Mouse (Mus musculus): ENCODE data around the gene Grid1. TPM values are rescaled to one million over a fixed set of nuclear protein-coding genes. Genes with fewer than 3 reads are reported as not detected.
A peak's percentile ranks its signal among the peaks of the same experiment; 100 is the strongest.

The Grid1 gene
- polyA plus RNA-seq (2015; fragmentation: Nextera tagmentation; extraction: Ambion mirVana), result 4.2 and 5.2 TPM in 2 replicates

- Histone ChIP-seq H3K9me3 (no peaks in the 10 kb centered on the region), H3K4me1 (replicated peaks) (peaks cover 42% of the 10 kb centered on the region), H3K36me3 (no peaks in the 10 kb centered on the region), H3K4me2 (peak within 1 kb of the TSS; percentile 83), H3K9ac (peak within 1 kb of the TSS; percentile 88), H3K27me3 (peaks cover 65% of the 10 kb centered on the region), H3K27ac (replicated peaks) (peak within 1 kb of the TSS; percentile 88), H3K4me3 (peak within 1 kb of the TSS; percentile 74)
- WGBS, result under 1% methylated on average over 56 of the region's 96 CpGs
- peak; percentile 76 for ATAC-seq (ENCODE audit: low read depth)
These were observed at the start of gene Grid1 for GRCm38 (mm10) chr14:34819919-34820652. Grid1 (plus strand) TSS chr14:34820108.

- no peaks in the 10 kb centered on the region for H3K36me3 ChIP-seq
- ATAC-seq (ENCODE audit: low read depth), result no peak
- H3K9ac ChIP-seq, result no peak overlapping the region
- H3K27ac ChIP-seq (replicated peaks), result no peak overlapping the region
- peaks cover 14% of the 10 kb centered on the region for H3K4me1 ChIP-seq (replicated peaks)
- 90% methylated on average over 6 of the region's 6 CpGs for WGBS
- H3K4me2 ChIP-seq, result no peak overlapping the region
- H3K9me3 ChIP-seq, result no peaks in the 10 kb centered on the region
- H3K27me3 ChIP-seq, result peaks cover 10% of the 10 kb centered on the region
- H3K4me3 ChIP-seq, result no peak overlapping the region
These were observed 49.4 kb upstream of the Grid1 start for GRCm38 (mm10) chr14:34770467-34770866.

- H3K36me3 ChIP-seq, result no peaks in the 10 kb centered on the region
- no peak overlapping the region for H3K9ac ChIP-seq
- no peak overlapping the region for H3K4me2 ChIP-seq
- H3K4me3 ChIP-seq, result no peak overlapping the region
- no peak overlapping the region for H3K27ac ChIP-seq (replicated peaks)
- peaks cover 10% of the 10 kb centered on the region for H3K27me3 ChIP-seq
- ATAC-seq (ENCODE audit: low read depth), result no peak
- peaks cover 14% of the 10 kb centered on the region for H3K4me1 ChIP-seq (replicated peaks)
- no peaks in the 10 kb centered on the region for H3K9me3 ChIP-seq
- WGBS, result 30% methylated on average over 9 of the region's 9 CpGs
These were observed 48.3 kb upstream of the Grid1 start for GRCm38 (mm10) chr14:34771601-34772000.

GRCm38 (mm10) chr14:34772132-34772531 is 47.8 kb upstream of the Grid1 start:
- no peaks in the 10 kb centered on the region for H3K36me3 ChIP-seq
- no peak overlapping the region for H3K4me2 ChIP-seq
- H3K27me3 ChIP-seq, result peaks cover 10% of the 10 kb centered on the region
- peaks cover 14% of the 10 kb centered on the region for H3K4me1 ChIP-seq (replicated peaks)
- WGBS, result 66% methylated on average over 7 of the region's 7 CpGs
- H3K27ac ChIP-seq (replicated peaks), result no peak overlapping the region
- no peaks in the 10 kb centered on the region for H3K9me3 ChIP-seq
- no peak overlapping the region for H3K4me3 ChIP-seq
- no peak overlapping the region for H3K9ac ChIP-seq
- no peak for ATAC-seq (ENCODE audit: low read depth)

- Histone ChIP-seq H3K27ac (replicated peaks) (no peak overlapping the region), H3K4me1 (replicated peaks) (peaks cover 12% of the 10 kb centered on the region), H3K4me2 (no peak overlapping the region), H3K27me3 (peaks cover 10% of the 10 kb centered on the region), H3K36me3 (no peaks in the 10 kb centered on the region), H3K9me3 (no peaks in the 10 kb centered on the region), H3K9ac (no peak overlapping the region), H3K4me3 (no peak overlapping the region)
- no peak for ATAC-seq (ENCODE audit: low read depth)
- 83% methylated on average over 3 of the region's 3 CpGs for WGBS
These were observed 46.2 kb upstream of the Grid1 start for GRCm38 (mm10) chr14:34773681-34774080.

- Histone ChIP-seq H3K4me1 (replicated peaks) (peaks cover 6% of the 10 kb centered on the region), H3K4me2 (no peak overlapping the region), H3K27ac (replicated peaks) (no peak overlapping the region), H3K36me3 (no peaks in the 10 kb centered on the region), H3K4me3 (no peak overlapping the region), H3K9ac (no peak overlapping the region), H3K9me3 (no peaks in the 10 kb centered on the region), H3K27me3 (peaks cover 10% of the 10 kb centered on the region)
- 83% methylated on average over 6 of the region's 6 CpGs for WGBS
- ATAC-seq (ENCODE audit: low read depth), result no peak
These were observed 45.7 kb upstream of the Grid1 start for GRCm38 (mm10) chr14:34774231-34774630.

- H3K27me3 ChIP-seq, result no peaks in the 10 kb centered on the region
- 89% methylated on average over 12 of the region's 12 CpGs for WGBS
- no peaks in the 10 kb centered on the region for H3K4me1 ChIP-seq (replicated peaks)
- no peak overlapping the region for H3K4me2 ChIP-seq
- no peak overlapping the region for H3K4me3 ChIP-seq
- no peaks in the 10 kb centered on the region for H3K9me3 ChIP-seq
- no peaks in the 10 kb centered on the region for H3K36me3 ChIP-seq
- no peak for ATAC-seq (ENCODE audit: low read depth)
- no peak overlapping the region for H3K27ac ChIP-seq (replicated peaks)
- no peak overlapping the region for H3K9ac ChIP-seq
These were observed 43.1 kb upstream of the Grid1 start for GRCm38 (mm10) chr14:34776719-34777385.

GRCm38 (mm10) chr14:34777810-34778209 is 42.1 kb upstream of the Grid1 start:
- H3K9me3 ChIP-seq, result no peaks in the 10 kb centered on the region
- H3K9ac ChIP-seq, result no peak overlapping the region
- H3K4me3 ChIP-seq, result no peak overlapping the region
- no peak overlapping the region for H3K4me2 ChIP-seq
- no peaks in the 10 kb centered on the region for H3K27me3 ChIP-seq
- H3K27ac ChIP-seq (replicated peaks), result no peak overlapping the region
- WGBS, result 21% methylated on average over 10 of the region's 10 CpGs
- no peaks in the 10 kb centered on the region for H3K36me3 ChIP-seq
- ATAC-seq (ENCODE audit: low read depth), result peak; percentile 60
- no peaks in the 10 kb centered on the region for H3K4me1 ChIP-seq (replicated peaks)

GRCm38 (mm10) chr14:34778760-34779159 is 41.1 kb upstream of the Grid1 start:
- Histone ChIP-seq H3K36me3 (no peaks in the 10 kb centered on the region), H3K4me2 (no peak overlapping the region), H3K4me1 (replicated peaks) (no peaks in the 10 kb centered on the region), H3K4me3 (no peak overlapping the region), H3K9me3 (no peaks in the 10 kb centered on the region), H3K9ac (no peak overlapping the region), H3K27ac (replicated peaks) (no peak overlapping the region), H3K27me3 (no peaks in the 10 kb centered on the region)
- no peak for ATAC-seq (ENCODE audit: low read depth)
- 85% methylated on average over 7 of the region's 7 CpGs for WGBS

GRCm38 (mm10) chr14:34793406-34794037 is 26.4 kb upstream of the Grid1 start:
- 70% methylated on average over 1 of the region's 1 CpGs for WGBS
- no peaks in the 10 kb centered on the region for H3K4me1 ChIP-seq (replicated peaks)
- no peak overlapping the region for H3K27ac ChIP-seq (replicated peaks)
- no peak for ATAC-seq (ENCODE audit: low read depth)
- peaks cover 12% of the 10 kb centered on the region; the same call in 1 of the 2 replicates for H3K9me3 ChIP-seq
- no peaks in the 10 kb centered on the region for H3K27me3 ChIP-seq
- no peak overlapping the region for H3K4me3 ChIP-seq
- no peak overlapping the region for H3K9ac ChIP-seq
- no peaks in the 10 kb centered on the region for H3K36me3 ChIP-seq
- no peak overlapping the region for H3K4me2 ChIP-seq

- Histone ChIP-seq H3K4me3 (peak overlapping the region; percentile 13; the same call in 1 of the 2 replicates), H3K9me3 (no peaks in the 10 kb centered on the region), H3K36me3 (no peaks in the 10 kb centered on the region), H3K4me2 (peak overlapping the region; percentile 52), H3K27ac (replicated peaks) (no peak overlapping the region), H3K27me3 (peaks cover 26% of the 10 kb centered on the region), H3K4me1 (replicated peaks) (peaks cover 4% of the 10 kb centered on the region; the same call in 1 of the 2 replicates), H3K9ac (peak overlapping the region; percentile 57)
- ATAC-seq (ENCODE audit: low read depth), result peak; percentile 91
- WGBS, result 19% methylated on average over 16 of the region's 16 CpGs
These were observed 9.0 kb upstream of the Grid1 start for GRCm38 (mm10) chr14:34810763-34811489.

GRCm38 (mm10) chr14:34811490-34811808 is 8.5 kb upstream of the Grid1 start:
- no peaks in the 10 kb centered on the region for H3K36me3 ChIP-seq
- H3K27me3 ChIP-seq, result peaks cover 31% of the 10 kb centered on the region
- peaks cover 4% of the 10 kb centered on the region; the same call in 1 of the 2 replicates for H3K4me1 ChIP-seq (replicated peaks)
- no peak overlapping the region for H3K27ac ChIP-seq (replicated peaks)
- no peak for ATAC-seq (ENCODE audit: low read depth)
- H3K9ac ChIP-seq, result no peak overlapping the region
- no peak overlapping the region for H3K4me3 ChIP-seq
- no peaks in the 10 kb centered on the region for H3K9me3 ChIP-seq
- WGBS, result 71% methylated on average over 10 of the region's 10 CpGs
- H3K4me2 ChIP-seq, result 0 out of 2 replicates have a peak overlapping the region, but pooled peaks have one; percentile 52
